Mouse (Mus musculus) brain, embryonic 14.5 days (tissue): ENCODE data around the gene Gm9376. TPM values are rescaled to one million over a fixed set of nuclear protein-coding genes. Genes with fewer than 3 reads are reported as not detected.

Experiments
- DNase-seq: peaks from one replicate; pipeline ENCODE4 v3.0.0-alpha.2; 2011; ENCODE audit warnings: low read depth
- CTCF ChIP-seq: fragments of 200-500 bp; IDR thresholded peaks from 2 replicates; pipeline ENCODE4 v1.5.1; 2012; ENCODE audit warnings: inconsistent platforms, mild to moderate bottlenecking, moderate library complexity, borderline replicate concordance; ENCODE audit not compliant: insufficient read depth, insufficient read length; ENCODE audit errors: extremely low read depth
- POLR2A ChIP-seq: fragments of 200-500 bp; IDR thresholded peaks from 2 replicates; pipeline ENCODE4 v1.6.1; 2012; ENCODE audit warnings: mild to moderate bottlenecking, inconsistent platforms, borderline replicate concordance; ENCODE audit not compliant: poor library complexity, insufficient read depth, insufficient read length, severe bottlenecking; ENCODE audit errors: extremely low read depth
- polyA plus RNA-seq: library from polyadenylated mRNA; depleted of rRNA; stranded (reverse); fragments of >200 nt; gene quantifications from 2 replicates; pipeline ENCODE4 v1.2.3, GENCODE M21; 2012; rRNA removed

The Gm9376 gene
- polyA plus RNA-seq, 1 experiment, result not detected

- no peak for DNase-seq
- TF ChIP-seq POLR2A (no peak), CTCF (no peak)
Observed at GRCm38 (mm10) chr14:118307060-118307459, 40.3 kb downstream of the Gm9376 start.

- no peak for DNase-seq
- no peak for TF ChIP-seq CTCF
- TF ChIP-seq POLR2A, result no peak
Observed at GRCm38 (mm10) chr14:118311703-118312102, 44.9 kb downstream of the Gm9376 start.

GRCm38 (mm10) chr14:118312664-118313063 is 45.9 kb downstream of the Gm9376 start:
- TF ChIP-seq POLR2A (no peak), CTCF (no peak)
- DNase-seq, result no peak

- no peak for TF ChIP-seq CTCF
- DNase-seq, result no peak
Observed at GRCm38 (mm10) chr14:118313931-118314330, 47.2 kb downstream of the Gm9376 start.

- TF ChIP-seq POLR2A, result no peak
- TF ChIP-seq CTCF, result no peak
- DNase-seq, result peak; percentile 83
Observed at GRCm38 (mm10) chr14:118317260-118317659, 50.5 kb downstream of the Gm9376 start.

Other genes starting within 250 kb of the Gm9376 start
- 3.1 and 7.6 TPM in 2 replicates for gene Dct, start 214.7 kb upstream of the Gm9376 start, polyA plus RNA-seq
- gene Tgds, start 134.2 kb upstream of the Gm9376 start, polyA plus RNA-seq, result 17.6 and 20.3 TPM in 2 replicates
- 26.5 and 26.6 TPM in 2 replicates for gene Gpr180, start 129.8 kb upstream of the Gm9376 start, polyA plus RNA-seq
- 28.5 and 31.1 TPM in 2 replicates for gene Sox21, start 29.9 kb upstream of the Gm9376 start, polyA plus RNA-seq